Mouse (Mus musculus) fibroblast of lung, adult 2 months (primary cell): ENCODE measurements around the gene Dmgdh.

Experiments used
- DNase-seq: peaks from one replicate; pipeline ENCODE4 v3.0.0-alpha.2; 2011; ENCODE audit warnings: low read depth

Gene Dmgdh

GRCm38 (mm10) chr13:93674131-93674561, at the start of gene Dmgdh, which contains the start of gene Bhmt2:
Gene Dmgdh (plus strand): TSS chr13:93674433.
Gene Bhmt2 (minus strand): TSS chr13:93674302.
- no peak for DNase-seq

- no peak for DNase-seq
Observed at GRCm38 (mm10) chr13:93628861-93629260, 45.4 kb upstream of the Dmgdh start.

GRCm38 (mm10) chr13:93630941-93631705, 43.1 kb upstream of the Dmgdh start:
- DNase-seq, result no peak

- DNase-seq, result no peak
Observed at GRCm38 (mm10) chr13:93632927-93633326, 41.3 kb upstream of the Dmgdh start.

- no peak for DNase-seq
Observed at GRCm38 (mm10) chr13:93636561-93636960, 37.7 kb upstream of the Dmgdh start.

GRCm38 (mm10) chr13:93637282-93638245, 36.7 kb upstream of the Dmgdh start, which contains the start of gene Bhmt:
Gene Bhmt (minus strand): TSS chr13:93637961.
- DNase-seq, result no peak

GRCm38 (mm10) chr13:93639636-93640035, 34.6 kb upstream of the Dmgdh start:
- no peak for DNase-seq

GRCm38 (mm10) chr13:93648387-93649130, 25.7 kb upstream of the Dmgdh start:
- DNase-seq, result no peak

- DNase-seq, result no peak
Observed at GRCm38 (mm10) chr13:93653382-93653781, 20.9 kb upstream of the Dmgdh start.

- no peak for DNase-seq
Observed at GRCm38 (mm10) chr13:93657941-93658340, 16.3 kb upstream of the Dmgdh start.

- DNase-seq, result no peak
Observed at GRCm38 (mm10) chr13:93667586-93667985, 6.6 kb upstream of the Dmgdh start.

GRCm38 (mm10) chr13:93672371-93672770, 1.9 kb upstream of the Dmgdh start:
- no peak for DNase-seq

- DNase-seq, result no peak
Observed at GRCm38 (mm10) chr13:93673296-93673695, 937 bp upstream of the Dmgdh start.

GRCm38 (mm10) chr13:93676864-93677263, 2.6 kb downstream of the Dmgdh start:
- no peak for DNase-seq

GRCm38 (mm10) chr13:93683336-93683735, 9.1 kb downstream of the Dmgdh start:
- no peak for DNase-seq

GRCm38 (mm10) chr13:93685226-93685625, 11.0 kb downstream of the Dmgdh start:
- DNase-seq, result no peak

- DNase-seq, result no peak
Observed at GRCm38 (mm10) chr13:93687321-93687720, 13.1 kb downstream of the Dmgdh start.

GRCm38 (mm10) chr13:93689566-93689965, 15.3 kb downstream of the Dmgdh start:
- DNase-seq, result no peak

GRCm38 (mm10) chr13:93690821-93691220, 16.6 kb downstream of the Dmgdh start:
- no peak for DNase-seq

- DNase-seq, result no peak
Observed at GRCm38 (mm10) chr13:93698866-93699265, 24.6 kb downstream of the Dmgdh start.

GRCm38 (mm10) chr13:93705697-93706096, 31.5 kb downstream of the Dmgdh start:
- no peak for DNase-seq

GRCm38 (mm10) chr13:93707271-93707670, 33.0 kb downstream of the Dmgdh start:
- no peak for DNase-seq
